Comparison of ENCODE assay signal across 27 mouse cellular contexts in the genomic region with DNA sequence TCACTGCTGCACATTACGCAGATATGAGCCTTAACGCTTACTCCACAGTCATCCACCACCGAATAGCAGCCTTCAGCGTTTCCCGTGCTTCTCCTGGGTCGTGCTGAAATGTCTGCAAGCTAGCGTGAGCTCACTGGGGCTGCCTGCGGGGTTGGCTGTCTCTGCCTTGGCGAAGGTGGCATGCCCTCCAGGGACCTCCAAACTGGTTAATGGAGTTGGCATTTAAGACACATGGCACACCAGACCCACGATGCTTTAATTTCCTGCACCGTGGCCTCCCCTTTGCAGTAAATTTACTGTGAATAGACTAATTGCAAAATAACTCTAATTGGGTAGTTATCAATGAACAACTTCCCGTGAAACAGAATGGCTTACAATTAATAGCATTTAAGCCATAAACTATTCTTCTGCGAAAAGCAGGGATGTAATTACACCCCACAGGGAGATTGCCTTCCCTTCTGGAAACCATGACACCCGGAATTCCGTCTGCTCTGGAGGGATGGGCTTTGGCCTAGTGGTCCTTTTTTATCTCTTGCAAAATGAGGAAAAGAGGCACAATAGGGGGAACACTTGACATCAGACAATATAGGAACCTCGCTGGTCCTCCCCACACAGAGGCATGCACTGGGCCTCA.
DNase-seq lines count a peak whose midpoint lies in the region; ATAC-seq and TF ChIP-seq lines count a peak whose summit lies in the region.
"Had no signal": no experiment of that assay in that cellular context is flagged by ENCODE, and none has a peak within 500 bp of the region (broad histone marks: within the 10 kb centered on the region; RNA-seq: fewer than 3 reads in every experiment).

No protein-coding gene starts in this region.

- no peak for TF ChIP-seq CTCF in brain, embryonic 14.5 days (IDR thresholded peaks at IDR 0.05; ENCODE audit: borderline replicate concordance, extremely low read depth, insufficient read depth, insufficient read length)

- H3K27me3 ChIP-seq in forebrain, embryonic 10.5 days (ENCODE audit: poor library complexity, severe bottlenecking), result peaks cover 21% of the 10 kb centered on the region
- no peaks in the 10 kb centered on the region for H3K27me3 ChIP-seq in forebrain, embryonic 11.5 days (ENCODE audit: control insufficient read depth, insufficient read depth, low read length)
- no peaks in the 10 kb centered on the region; the same call in 1 of the 2 replicates for H3K27me3 ChIP-seq in forebrain, embryonic 14.5 days (replicated peaks; ENCODE audit: control insufficient read depth, insufficient read depth, low read length)
- H3K27me3 ChIP-seq in limb, embryonic 13.5 days, result 0 out of 2 replicates have a peak, but pooled peaks cover 3% of the 10 kb centered on the region
- H3K27me3 ChIP-seq: embryonic facial prominence, embryonic 12.5 days; liver, embryonic 15.5 days; midbrain, embryonic 15.5 days; Patski had no signal

- no peak for ATAC-seq in forebrain, embryonic 11.5 days (replicated peaks; ENCODE audit: low FRiP score)
- peak; percentile 66 for ATAC-seq in forebrain, embryonic 14.5 days
- no peak for ATAC-seq in limb, embryonic 13.5 days (ENCODE audit: low FRiP score, low read depth)
- ATAC-seq: intestine, postnatal 0 days; midbrain, embryonic 15.5 days; Patski had no signal

- H3K4me2 ChIP-seq in forebrain, embryonic 11.5 days (ENCODE audit: low read depth, low read length, severe bottlenecking), result no peak overlapping the region
- no peak overlapping the region for H3K4me2 ChIP-seq in forebrain, embryonic 14.5 days (ENCODE audit: low read length)
- H3K4me2 ChIP-seq in limb, embryonic 13.5 days (replicated peaks), result no peak overlapping the region
- H3K4me2 ChIP-seq: embryonic facial prominence, embryonic 12.5 days; hindbrain, embryonic 14.5 days; liver, embryonic 15.5 days; lung, embryonic 14.5 days; midbrain, embryonic 15.5 days had no signal

- H3K27ac ChIP-seq in forebrain, embryonic 10.5 days, result 0 out of 2 replicates have a peak overlapping the region, but pooled peaks have one; percentile 2
- no peak overlapping the region for H3K27ac ChIP-seq in forebrain, embryonic 11.5 days (ENCODE audit: low read depth, low read length)
- H3K27ac ChIP-seq in forebrain, embryonic 14.5 days (ENCODE audit: low read depth, low read length), result no peak overlapping the region
- 0 out of 2 replicates have a peak overlapping the region, but pooled peaks have one; percentile 6 for H3K27ac ChIP-seq in limb, embryonic 13.5 days
- H3K27ac ChIP-seq: embryonic facial prominence, embryonic 12.5 days; heart, embryonic 10.5 days; hindbrain, embryonic 14.5 days; liver, embryonic 15.5 days; midbrain, embryonic 10.5 days; midbrain, embryonic 15.5 days had no signal

- no peak overlapping the region for H3K4me3 ChIP-seq in forebrain, embryonic 10.5 days
- H3K4me3 ChIP-seq in forebrain, embryonic 11.5 days (ENCODE audit: low read depth, low read length), result no peak overlapping the region
- H3K4me3 ChIP-seq in forebrain, embryonic 14.5 days (ENCODE audit: low read depth, low read length), result no peak overlapping the region
- no peak overlapping the region for H3K4me3 ChIP-seq in limb, embryonic 13.5 days
- H3K4me3 ChIP-seq: embryonic facial prominence, embryonic 12.5 days; heart, embryonic 10.5 days; liver, embryonic 15.5 days; midbrain, embryonic 10.5 days; midbrain, embryonic 15.5 days had no signal

- WGBS in forebrain, embryonic 10.5 days, result 67% methylated on average over 16 of the region's 16 CpGs
- WGBS in forebrain, embryonic 11.5 days, result 58% methylated on average over 16 of the region's 16 CpGs
- WGBS in forebrain, embryonic 14.5 days, result 20% methylated on average over 16 of the region's 16 CpGs
- WGBS in limb, embryonic 13.5 days, result 39% methylated on average over 16 of the region's 16 CpGs

- TF ChIP-seq POLR2A in brain, embryonic 14.5 days (IDR thresholded peaks at IDR 0.05; ENCODE audit: borderline replicate concordance, extremely low read depth, insufficient read depth, insufficient read length, poor library complexity, severe bottlenecking), result no peak

- no peak for DNase-seq in forebrain, embryonic 10.5 days (ENCODE audit: extremely low spot score, low spot score)
- no peak for DNase-seq in forebrain, embryonic 11.5 days (ENCODE audit: low spot score)
- DNase-seq in brain, embryonic 14.5 days (ENCODE audit: low read depth), result peak; percentile 87
- peak; percentile 77 for DNase-seq in forebrain, embryonic 14.5 days (ENCODE audit: low spot score)
- DNase-seq in yolk sac, embryonic 10.5 days (ENCODE audit: low spot score), result no peak
- no peak for DNase-seq in heart, adult 18-20 months
- DNase-seq: adrenal gland, postnatal 10 days; cerebellum, adult 18-20 months; cerebellum, postnatal 36 days; gastrocnemius, postnatal 14 days; heart, postnatal 36 days; kidney, adult 9 months; kidney, postnatal 25 days; liver; lung, embryonic 14.5 days; lung, postnatal 14 days; thymus, adult 2 months; thymus, postnatal 4 days had no signal

- no peak overlapping the region for H3K9ac ChIP-seq in forebrain, embryonic 11.5 days (ENCODE audit: low read length)
- no peak overlapping the region for H3K9ac ChIP-seq in forebrain, embryonic 14.5 days (ENCODE audit: low read length)
- peak overlapping the region; percentile 19; the same call in 1 of the 2 replicates for H3K9ac ChIP-seq in limb, embryonic 13.5 days
- H3K9ac ChIP-seq: embryonic facial prominence, embryonic 12.5 days; hindbrain, embryonic 14.5 days; liver, embryonic 15.5 days; lung, embryonic 14.5 days; midbrain, embryonic 15.5 days had no signal

- H3K4me1 ChIP-seq in forebrain, embryonic 10.5 days, result peaks cover 54% of the 10 kb centered on the region
- peaks cover 5% of the 10 kb centered on the region; the same call in 1 of the 2 replicates for H3K4me1 ChIP-seq in forebrain, embryonic 11.5 days (replicated peaks; ENCODE audit: control insufficient read depth, insufficient read depth, low read length)
- H3K4me1 ChIP-seq in forebrain, embryonic 14.5 days (ENCODE audit: control insufficient read depth, insufficient read depth, low read length), result peaks cover 28% of the 10 kb centered on the region
- peaks cover 55% of the 10 kb centered on the region for H3K4me1 ChIP-seq in limb, embryonic 13.5 days
- H3K4me1 ChIP-seq: liver, embryonic 15.5 days had no signal

- no peaks in the 10 kb centered on the region for H3K9me3 ChIP-seq in forebrain, embryonic 10.5 days
- no peaks in the 10 kb centered on the region for H3K9me3 ChIP-seq in forebrain, embryonic 11.5 days (ENCODE audit: control insufficient read depth, low read length)
- H3K9me3 ChIP-seq in forebrain, embryonic 14.5 days (replicated peaks; ENCODE audit: control insufficient read depth, low read length), result no peaks in the 10 kb centered on the region
- H3K9me3 ChIP-seq in limb, embryonic 13.5 days, result no peaks in the 10 kb centered on the region
- H3K9me3 ChIP-seq: embryonic facial prominence, embryonic 12.5 days; heart, embryonic 10.5 days; liver, embryonic 15.5 days; midbrain, embryonic 10.5 days; midbrain, embryonic 15.5 days had no signal

- peaks cover 13% of the 10 kb centered on the region for H3K36me3 ChIP-seq in forebrain, embryonic 10.5 days (replicated peaks)
- H3K36me3 ChIP-seq in forebrain, embryonic 11.5 days (ENCODE audit: control insufficient read depth, insufficient read depth, low read length), result no peaks in the 10 kb centered on the region
- H3K36me3 ChIP-seq in forebrain, embryonic 14.5 days (ENCODE audit: control insufficient read depth, insufficient read depth, low read length), result no peaks in the 10 kb centered on the region
- H3K36me3 ChIP-seq in limb, embryonic 13.5 days, result no peaks in the 10 kb centered on the region
- H3K36me3 ChIP-seq: embryonic facial prominence, embryonic 12.5 days; heart, embryonic 10.5 days; liver, embryonic 15.5 days; midbrain, embryonic 10.5 days; midbrain, embryonic 15.5 days had no signal

Comparison
In these comparisons a context has a peak if more than half of its experiments do, and no peak if none do; other contexts are left out.
1. DNase-seq: peak in brain, embryonic 14.5 days (single experiment) and forebrain, embryonic 14.5 days (single experiment); none in forebrain, embryonic 10.5 days (single experiment), forebrain, embryonic 11.5 days (single experiment), yolk sac, embryonic 10.5 days (single experiment) and heart, adult 18-20 months (0 of 2).
2. H3K27ac ChIP-seq: peak in forebrain, embryonic 10.5 days (single experiment) and limb, embryonic 13.5 days (single experiment); none in forebrain, embryonic 11.5 days (single experiment) and forebrain, embryonic 14.5 days (single experiment).